Mouse (Mus musculus) fat pad, adult 2 months (tissue): Measurements from ENCODE around the gene Fam217a.
"Not testable (repeated sequence)": the region's sequence is repeated elsewhere in the genome, so short reads cannot be mapped to it uniquely, and the experiment has no call there.

Experiments
- DNase-seq: peaks from one replicate; pipeline ENCODE4 v3.0.0-alpha.2; 2011; ENCODE audit warnings: low read depth, low spot score; ENCODE audit errors: extremely low read depth

The Fam217a gene

DNA sequence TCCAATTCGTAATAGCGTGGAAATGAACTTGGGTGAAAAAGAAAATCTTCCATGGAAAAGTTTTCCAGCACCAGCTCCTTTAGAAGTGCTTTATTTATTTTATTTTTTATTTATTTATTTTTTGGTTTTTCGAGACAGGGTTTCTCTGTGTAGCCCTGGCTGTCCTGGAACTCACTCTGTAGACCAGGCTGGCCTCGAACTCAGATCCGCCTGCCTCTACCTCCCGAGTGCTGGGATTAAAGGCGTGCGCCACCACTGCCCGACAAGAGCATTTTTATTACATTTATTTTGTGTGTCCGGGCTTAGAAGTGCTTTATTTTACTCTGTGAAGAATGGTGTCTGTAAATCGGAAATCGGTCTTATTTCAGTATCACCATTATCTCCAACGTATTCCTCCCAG is 49.4 kb downstream of the Fam217a start:
- not testable (repeated sequence) for DNase-seq

DNA sequence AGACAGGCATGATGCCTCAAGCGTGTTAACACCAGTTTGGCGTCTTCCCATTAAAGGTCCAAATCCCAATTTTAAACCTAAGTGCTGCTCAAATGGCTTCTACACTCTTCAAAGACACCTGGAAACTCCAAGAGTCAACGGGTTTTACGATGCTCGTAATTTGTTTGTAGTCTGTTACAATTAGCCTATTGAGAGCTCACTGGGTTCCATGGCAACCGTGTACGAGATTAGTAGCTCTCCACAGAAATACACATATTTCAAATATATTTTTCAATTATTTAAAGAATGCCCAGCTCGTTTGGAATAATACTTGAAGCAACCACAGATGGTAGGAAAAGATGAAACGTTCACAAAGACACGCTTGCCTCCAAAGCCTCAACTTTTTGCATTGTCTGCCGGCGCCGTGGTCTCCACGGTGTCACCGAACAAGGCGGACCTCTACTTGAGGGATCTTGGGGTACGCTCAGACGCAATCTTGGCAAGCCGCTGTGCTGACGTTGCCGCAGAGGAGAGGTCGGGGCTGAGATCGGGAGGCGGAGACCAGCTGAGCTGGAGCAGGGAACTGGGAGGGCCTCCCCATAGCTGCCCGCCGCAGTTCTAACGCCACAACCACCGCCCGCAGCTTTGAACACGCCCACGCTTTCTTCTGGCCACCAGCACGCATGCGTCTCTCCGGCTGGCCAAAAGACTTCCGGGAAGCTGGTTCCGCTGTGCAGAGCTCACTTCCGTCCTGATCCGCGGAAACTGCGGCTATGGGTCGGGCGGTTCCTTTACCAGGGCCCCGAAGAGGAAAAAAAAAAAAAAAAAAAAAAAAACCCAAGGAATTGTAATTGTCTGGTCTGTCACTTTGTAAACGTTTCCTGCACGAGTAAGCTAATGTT is 50.1 kb downstream of the Fam217a start:
- peak; percentile 54 for DNase-seq

- DNase-seq: no peak
Observed at GRCm38 (mm10) chr13:34864420-34865169, 59.5 kb downstream of the Fam217a start.

DNA sequence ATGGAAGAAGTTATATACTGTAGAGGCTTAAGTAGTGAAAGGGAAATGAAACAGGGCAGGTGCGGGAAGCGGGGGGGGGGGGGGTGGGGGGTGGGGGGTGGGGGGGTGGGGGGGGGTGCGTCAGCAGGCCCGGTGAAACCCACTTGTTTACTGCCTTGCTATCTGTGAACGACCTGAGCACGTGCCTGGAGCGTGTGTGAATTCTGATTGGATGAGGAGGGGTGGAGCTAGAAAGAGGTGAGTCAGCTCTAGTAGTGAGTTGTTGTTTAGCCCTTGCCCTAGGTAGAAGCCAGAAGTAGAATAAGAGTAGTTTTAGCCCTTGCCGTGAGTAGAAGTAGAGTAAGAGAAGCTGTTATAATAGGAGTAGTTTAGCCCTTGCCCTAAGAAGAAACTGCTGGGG is 62.9 kb downstream of the Fam217a start:
- not testable (repeated sequence) for DNase-seq
